Mouse (Mus musculus) testis, postnatal 14 days (tissue): ENCODE measurements around the gene Krt33b.

Source experiments
- DNase-seq: peaks from one replicate; pipeline ENCODE4 v3.0.0; 2021; ENCODE audit warnings: low spot score

Gene Krt33b

GRCm38 (mm10) chr11:99993620-99994383 lies 35.9 kb downstream of the Krt33b start, which contains the start of gene Krtap17-1:
Krtap17-1 (minus strand) TSS chr11:99993994.
- DNase-seq = no peak

- no peak for DNase-seq
These were observed 39.1 kb downstream of the Krt33b start for GRCm38 (mm10) chr11:99990571-99990970.

- DNase-seq = no peak
These were observed 39.7 kb downstream of the Krt33b start for GRCm38 (mm10) chr11:99989881-99990405.

- no peak for DNase-seq
These were observed 41.1 kb downstream of the Krt33b start for GRCm38 (mm10) chr11:99988530-99988929.

GRCm38 (mm10) chr11:99986180-99986647 lies 43.5 kb downstream of the Krt33b start, which contains the start of gene Krtap16-1:
Krtap16-1 (minus strand) TSS chr11:99986597.
- no peak for DNase-seq

GRCm38 (mm10) chr11:99985291-99986092 lies 44.2 kb downstream of the Krt33b start:
- no peak for DNase-seq

- DNase-seq = no peak
These were observed 46.2 kb downstream of the Krt33b start for GRCm38 (mm10) chr11:99983442-99983841.

GRCm38 (mm10) chr11:99982731-99983130 lies 46.9 kb downstream of the Krt33b start:
- no peak for DNase-seq

GRCm38 (mm10) chr11:99978953-99979352 lies 50.7 kb downstream of the Krt33b start, which contains the start of gene Krtap29-1:
Krtap29-1 (minus strand) TSS chr11:99979053.
- no peak for DNase-seq
